Mouse (Mus musculus) 3134 (cell line): ENCODE data around the gene Slc22a23.

Experiments used
- DNase-seq: peaks from one replicate; pipeline ENCODE4 v3.0.0-alpha.2; 2011; ENCODE audit warnings: low spot score; ENCODE audit not compliant: insufficient read length; ENCODE audit errors: extremely low read depth

Gene Slc22a23

DNA sequence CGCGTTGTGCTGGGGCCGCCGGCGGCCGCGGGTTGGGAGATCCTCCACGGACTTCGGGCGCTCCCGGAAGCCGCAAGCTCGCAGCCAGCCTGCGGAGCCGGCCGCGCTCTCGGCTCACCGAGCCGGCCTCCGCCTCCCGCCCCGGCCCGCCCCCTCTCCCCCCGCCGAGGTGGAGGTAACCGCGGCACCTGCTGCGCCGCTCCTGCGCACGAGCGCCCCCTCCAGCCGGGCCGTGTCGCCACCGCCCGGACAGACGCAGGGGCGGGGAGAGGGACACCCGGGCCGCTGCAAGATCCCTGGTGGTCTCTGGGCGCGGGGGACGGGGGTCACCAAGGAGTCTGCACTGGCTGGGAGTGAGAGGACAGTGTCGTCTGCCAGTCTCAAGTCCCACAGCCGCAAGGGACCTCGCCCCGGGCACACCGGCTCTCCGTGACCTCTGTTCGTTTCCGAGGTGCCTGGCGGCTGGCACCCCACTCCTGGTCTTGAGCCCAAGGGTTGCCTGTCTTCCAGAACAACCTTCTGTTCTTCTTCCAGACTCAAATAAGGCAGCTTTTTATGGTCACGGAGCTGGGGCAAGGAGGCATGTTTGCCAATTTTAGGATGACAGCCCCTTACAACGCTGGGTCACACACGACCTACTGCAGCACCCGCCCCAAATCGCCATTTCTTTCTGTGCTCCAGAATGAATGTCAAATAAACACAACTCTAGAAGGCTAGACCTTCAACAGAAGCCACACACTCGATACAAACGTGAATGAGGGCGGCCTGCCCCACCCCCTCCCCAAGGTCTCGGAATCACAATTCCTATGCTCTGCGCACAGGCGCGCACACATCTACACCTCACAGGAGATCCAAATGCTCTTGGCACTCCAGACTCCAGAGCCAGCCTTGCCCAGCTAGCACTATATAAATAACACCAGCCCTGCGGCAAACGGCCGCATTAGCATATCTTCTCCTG lies at the start of gene Slc22a23:
Slc22a23 (minus strand) TSS at position 55 of the 958 bp plus-strand sequence.
- peak; percentile 79 for DNase-seq

DNA sequence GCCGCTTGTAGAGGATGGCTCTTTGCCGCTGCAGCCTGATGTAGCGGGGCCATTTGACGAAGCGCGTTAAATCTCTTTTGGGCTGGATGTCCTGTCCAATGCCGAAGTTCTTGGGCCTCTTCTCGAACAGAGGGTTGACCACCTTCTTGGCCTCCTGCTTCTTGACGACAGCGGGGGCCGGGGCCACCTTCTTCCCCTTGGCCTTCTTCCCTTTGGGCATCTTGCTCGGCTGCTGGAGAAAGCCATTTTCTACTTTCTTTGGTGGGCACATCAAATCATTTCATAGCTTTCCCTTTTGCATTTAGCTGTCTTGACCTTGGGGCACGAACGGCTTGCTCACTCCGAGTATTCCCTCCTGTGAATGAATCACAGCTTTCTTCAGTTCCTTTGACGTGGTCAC lies 49.3 kb upstream of the Slc22a23 start:
- DNase-seq = peak; percentile 16

DNA sequence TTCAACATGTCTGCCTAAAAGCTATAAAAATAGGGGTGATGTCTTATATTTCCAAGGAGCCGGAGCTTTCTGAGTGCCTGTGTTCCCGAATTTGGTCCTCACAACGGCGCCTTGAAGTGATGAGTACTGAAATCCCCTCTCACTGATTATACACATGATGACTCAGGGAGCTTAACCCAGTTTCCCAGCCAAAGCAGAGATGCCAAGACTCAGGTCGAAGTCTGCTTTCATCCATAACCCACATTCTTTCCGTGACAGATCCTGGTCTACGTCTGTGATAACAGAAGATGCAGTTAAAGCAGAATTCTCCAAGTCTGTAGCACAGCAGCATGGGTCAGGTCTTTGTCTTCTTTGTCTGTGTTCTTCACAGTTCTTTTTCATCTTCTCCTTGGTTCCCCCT lies 47.4 kb upstream of the Slc22a23 start:
- DNase-seq = no peak

DNA sequence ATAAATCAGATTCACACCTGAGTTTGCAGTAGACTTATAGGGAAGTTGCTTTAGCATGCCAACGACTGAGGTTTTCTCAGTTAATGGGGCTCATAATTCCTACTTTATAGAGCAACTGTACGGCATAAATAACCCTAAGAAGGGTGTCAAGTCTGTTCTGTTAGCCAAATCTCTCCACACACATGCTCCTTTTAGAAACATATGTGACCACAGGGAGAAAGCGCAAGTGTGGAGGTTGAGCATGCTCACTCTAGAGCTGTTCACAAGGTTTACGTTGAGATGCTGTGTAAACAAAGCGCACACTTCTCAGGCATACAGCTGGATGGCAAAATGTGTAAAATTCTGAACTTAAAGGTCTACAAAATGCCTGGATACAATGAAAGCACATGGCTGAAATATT lies 43.2 kb upstream of the Slc22a23 start:
- no peak for DNase-seq

DNA sequence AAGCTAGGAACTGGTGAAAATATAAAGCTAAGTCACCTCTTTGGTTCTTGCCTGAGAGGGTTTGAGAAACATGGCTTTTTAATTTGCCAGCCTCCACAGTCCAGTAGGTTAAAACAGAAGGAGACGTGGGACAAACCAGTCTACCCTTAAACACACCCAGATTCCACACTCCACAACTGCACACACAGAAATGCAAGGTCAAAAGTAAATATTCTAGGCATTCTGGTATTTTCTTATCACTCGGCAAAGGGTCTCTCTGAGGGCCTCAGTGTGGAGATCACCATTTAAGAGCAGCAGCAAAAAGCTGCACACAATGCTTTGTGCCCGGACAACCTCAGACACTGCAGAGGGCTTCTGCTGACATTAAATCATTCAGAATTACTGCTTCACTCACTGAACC lies 38.4 kb upstream of the Slc22a23 start:
- DNase-seq = no peak

DNA sequence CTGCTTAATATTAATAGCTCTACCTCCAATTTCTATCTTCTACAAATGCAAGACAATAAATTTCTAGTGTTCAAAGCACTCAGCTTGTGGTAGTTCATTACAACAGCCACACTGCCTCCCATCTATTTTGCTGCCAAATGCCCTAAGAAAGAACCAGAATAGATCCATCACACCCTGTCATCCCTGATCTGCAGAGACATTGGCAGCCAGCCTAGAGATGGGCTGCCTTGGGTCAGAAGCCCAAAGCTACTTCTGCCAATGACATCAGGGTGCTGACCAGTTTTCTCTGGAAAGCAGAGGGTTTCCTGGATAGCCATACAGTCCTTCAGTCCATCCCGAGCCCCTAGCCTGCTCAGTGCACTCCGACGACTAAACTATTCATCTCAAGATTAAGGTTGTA lies 33.9 kb upstream of the Slc22a23 start:
- DNase-seq = no peak

DNA sequence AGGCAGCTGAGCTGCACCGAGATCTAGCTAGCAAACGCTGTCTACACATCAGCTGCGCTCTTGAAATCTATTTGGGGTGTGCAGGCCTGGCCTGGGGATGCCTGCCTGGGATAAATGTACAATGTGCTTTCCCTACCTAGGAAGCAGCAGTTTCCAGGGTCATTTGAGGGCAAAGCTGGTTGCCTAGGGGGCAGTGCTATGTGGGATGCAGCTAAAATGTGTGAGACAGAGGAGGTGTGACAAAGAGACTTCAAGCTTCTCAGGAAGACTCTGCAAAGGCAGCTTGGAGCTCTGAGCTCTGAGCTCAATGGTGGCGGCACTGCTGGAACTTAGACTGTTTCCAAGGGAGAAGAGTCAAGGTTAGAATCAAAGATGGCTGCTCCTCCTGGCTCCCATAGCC lies 30.2 kb upstream of the Slc22a23 start:
- no peak for DNase-seq

DNA sequence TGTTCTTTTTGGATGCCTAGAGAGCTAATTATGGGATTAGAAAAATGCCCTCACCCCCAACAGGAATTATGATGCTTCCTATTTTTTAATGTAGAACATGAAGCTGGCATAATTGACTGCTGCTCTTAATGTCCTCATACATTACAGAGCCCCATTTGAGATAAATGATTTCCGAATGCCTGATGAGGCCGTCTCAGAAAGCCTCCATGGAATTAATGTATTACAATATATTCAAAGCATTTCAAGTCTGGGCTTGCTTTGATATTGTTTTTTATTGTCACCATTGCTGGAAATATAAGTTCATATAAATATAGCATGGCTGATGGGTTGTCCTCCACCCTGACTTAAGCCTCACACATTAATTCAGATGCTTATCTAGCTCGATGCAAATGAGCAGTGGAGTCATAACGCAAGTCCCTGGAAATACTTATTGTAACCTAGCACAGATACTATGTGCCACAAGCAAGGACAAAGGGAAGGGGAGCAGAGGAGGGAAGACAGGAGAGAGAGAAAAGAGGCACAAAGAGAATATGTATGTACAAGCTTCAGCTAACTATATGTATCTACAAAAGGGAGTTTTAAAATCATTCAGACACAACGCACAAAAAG lies 28.0 kb upstream of the Slc22a23 start:
- DNase-seq = no peak

DNA sequence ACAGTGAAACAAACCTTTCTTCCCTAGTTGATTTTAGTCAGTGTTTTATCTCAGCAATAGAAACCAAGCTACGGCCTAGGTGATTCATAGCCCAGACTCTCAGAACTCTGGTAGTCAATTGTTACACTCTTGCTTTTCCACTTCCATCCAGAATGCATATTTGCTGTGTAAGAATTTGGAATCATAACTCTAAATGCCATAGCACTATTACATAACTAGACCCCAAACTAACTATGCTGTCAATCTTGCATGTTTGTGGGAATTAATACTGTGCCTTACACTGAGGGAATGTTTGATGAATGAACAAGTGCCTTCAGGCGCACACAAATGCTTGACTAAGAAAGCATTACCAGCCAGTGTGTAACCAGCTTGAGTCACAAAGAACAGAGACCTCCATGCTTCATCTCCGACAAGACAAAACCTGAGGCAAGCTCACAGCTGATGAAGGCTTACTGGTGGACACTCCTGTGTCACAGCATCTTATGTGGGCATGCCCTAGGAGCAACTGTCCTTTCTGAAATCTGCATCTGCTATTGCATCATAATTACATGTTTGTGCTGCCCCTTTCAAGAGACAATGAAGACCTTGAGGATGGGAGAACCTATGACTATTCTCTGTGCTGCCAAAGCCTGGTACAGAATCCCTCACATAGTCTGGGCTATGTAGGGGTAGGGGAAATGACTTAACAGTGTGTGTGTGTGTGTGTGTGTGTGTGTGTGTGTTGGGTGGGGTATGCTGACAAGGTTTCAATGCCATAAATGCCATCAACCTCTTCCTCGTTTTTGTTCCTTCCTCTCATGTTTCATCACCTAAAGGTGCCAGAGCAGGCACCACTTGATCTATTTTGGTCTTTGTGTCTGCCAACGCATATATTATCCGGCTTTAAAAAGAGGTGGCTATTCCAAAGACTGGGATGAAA lies 27.2 kb upstream of the Slc22a23 start:
- DNase-seq = peak; percentile 68

DNA sequence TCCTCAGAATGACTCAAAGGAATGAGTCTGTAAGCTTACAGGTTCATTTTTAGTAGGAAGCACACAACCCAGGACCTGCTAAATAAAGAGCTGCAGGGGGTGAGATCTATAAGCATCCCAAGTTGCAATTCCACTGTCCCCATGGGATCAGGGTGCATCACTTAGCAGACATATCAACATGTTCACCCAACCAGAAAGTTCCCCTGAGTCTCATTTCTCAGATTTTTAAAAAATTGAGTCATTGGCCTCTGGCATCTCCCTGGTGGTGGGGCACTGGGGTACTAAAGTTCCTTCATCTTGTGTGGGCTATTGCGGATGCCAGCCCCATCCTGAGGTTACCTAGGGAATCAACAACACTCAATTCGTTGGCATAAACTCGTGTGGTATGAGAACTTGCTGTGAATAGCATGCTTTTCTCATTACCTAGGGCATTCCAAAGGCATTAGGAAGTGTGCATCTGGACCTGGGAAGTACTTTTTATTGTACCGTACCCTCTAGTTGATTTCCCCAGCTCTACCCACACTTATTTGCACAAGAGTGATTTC lies 25.4 kb upstream of the Slc22a23 start:
- peak; percentile 76 for DNase-seq

DNA sequence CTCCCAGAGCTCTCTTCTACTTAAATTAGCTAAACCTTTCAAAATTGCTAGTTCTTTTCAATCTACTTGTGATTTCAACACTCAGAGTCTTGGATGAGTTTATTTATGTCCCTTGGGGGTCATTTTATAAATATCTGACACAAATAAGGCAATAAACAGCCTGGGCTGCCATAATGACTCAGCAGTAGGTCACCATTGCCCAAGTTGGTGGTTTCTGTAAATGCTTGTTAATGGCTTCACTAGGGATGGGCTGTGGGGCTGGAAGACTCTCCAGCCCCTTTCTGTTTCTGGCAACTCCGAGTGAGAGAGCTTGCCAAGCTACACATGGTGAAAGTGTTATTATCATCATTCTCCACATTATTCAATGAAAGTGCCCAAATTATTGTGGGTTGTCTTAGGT lies 20.2 kb upstream of the Slc22a23 start:
- DNase-seq = peak; percentile 71

DNA sequence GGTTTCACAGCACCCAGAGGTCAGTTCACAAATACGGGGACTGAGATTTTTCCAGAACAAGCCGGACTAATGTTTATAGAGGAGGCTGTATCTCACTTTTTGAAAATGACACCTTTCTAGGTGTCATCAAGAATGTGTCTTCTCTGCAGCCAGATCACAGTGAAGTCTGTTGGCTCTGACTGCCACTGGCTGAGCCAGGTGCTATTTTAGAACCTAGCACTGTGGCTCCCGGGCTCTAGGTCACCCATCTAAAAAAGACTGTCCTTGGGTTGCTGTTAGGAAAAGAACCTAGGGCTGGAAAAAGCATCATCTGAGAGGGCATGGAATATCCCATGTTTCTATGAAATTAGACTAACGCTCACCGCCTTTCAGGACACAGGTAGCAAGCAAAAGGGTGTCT lies 10.7 kb upstream of the Slc22a23 start:
- no peak for DNase-seq

DNA sequence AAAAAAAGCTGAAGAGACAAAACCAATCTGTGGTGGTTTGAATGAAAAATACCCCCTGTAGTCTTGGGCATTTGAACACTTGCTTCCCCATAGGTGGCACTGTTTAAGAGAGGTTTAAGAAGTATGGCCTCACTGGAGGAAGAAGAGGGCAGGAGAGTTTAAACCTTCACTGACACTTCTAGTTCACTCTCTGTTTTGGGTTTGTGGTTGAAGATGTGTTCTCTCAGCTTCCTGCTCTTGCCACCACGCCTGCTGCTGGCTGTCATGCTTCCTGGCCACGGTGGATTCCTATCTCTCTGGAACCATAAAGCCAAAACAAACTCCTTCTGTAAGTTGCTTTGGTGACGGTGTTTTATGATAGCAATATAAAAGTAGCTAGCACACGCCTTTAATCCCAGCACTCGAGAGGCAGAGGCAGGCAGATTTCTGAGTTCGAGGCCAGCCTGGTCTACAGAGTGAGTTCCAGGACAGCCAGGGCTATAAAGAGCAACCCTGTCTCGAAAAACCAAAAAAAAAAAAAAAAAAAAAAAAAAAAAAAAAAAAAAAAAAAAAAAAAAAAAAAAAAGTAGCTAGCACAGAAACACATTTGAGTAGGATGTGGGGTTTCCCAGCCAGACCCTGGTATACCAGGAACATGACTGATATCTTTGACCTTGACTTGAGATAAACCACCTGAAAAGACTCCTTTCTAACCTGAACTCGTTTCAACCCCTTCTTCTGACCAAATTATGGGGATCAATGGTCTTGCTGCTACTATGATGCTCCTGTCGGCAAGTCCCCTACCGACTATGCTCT lies 10.0 kb upstream of the Slc22a23 start:
- DNase-seq = no peak

DNA sequence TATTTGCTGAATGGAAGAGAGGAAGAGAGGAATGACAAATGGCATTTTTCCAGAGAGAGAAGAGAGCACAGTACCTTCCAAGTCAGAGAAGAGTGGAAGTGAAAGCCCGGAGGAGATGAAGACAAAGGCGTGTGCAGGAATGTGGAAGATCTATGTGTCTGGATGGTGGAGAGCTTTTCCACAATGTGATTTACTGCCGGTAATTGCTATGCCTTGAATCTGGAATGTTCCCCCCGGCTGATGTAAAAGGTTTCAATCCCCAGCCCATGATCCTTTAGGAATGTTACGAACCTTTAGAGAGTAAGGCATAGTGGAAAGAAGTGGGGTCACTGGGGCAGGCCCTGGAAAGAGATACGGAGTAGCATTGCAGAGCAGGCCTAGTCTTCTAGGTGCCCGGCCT lies 8.3 kb upstream of the Slc22a23 start:
- DNase-seq = no peak

DNA sequence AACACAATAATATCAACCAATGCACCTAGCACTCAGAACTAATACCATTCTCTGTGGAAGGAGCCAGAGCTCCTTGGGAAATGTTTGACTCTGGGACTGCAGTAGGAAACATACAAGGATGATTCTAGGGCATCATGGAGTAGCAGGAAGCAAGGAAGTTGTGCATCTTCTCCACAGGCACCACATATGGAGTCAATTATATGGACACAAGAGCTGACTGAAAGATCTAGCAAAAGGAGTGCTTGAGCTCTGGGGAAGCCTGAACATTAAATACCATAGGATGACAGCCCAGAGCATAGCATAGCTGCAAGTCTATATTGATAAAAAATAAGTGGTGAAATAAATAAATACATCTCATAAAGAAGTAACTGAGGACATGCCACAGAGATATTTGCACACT lies 6.5 kb upstream of the Slc22a23 start:
- no peak for DNase-seq

DNA sequence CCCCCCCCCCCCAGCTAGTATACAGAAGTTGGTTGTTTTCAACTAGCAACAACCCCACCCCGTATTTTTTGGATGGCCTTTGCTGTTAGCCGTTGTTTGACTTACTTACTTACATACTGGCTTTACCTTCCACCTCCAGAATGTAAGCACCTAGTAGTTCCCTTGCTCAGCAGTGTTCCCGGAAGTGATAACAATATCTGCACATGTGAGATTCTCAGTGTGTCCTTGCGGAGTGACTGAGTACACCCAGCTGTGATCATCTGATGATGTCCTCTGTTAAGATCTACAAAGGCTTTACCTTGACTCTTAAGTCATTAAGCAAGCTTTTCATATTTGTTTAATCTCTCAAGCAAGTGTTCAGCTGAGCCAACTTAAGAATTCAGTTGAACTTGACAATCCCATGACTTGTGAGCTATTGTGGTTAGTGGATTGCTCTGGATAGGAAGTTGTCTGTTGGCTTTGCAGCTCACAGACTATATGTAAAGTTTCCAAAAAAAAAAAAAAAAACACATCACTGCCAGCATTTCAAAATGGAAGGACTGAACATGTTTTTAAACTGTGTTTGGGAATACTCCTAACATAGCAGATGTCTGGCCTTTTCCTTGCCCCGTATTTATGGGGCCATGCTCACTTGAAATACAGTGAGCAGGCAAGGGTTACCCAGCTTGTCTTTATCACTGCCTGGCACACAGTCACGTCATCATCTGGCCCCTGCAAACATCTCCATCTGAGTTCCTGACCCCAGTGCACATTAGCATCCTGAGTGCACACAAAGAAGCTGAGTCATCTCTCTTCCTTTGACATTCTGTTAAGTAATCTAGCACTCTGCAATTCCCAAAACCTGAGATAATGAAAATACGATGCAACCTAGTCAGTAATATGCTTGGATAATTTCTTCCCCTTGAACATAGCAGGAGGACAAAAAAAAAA lies 3.2 kb upstream of the Slc22a23 start:
- no peak for DNase-seq

DNA sequence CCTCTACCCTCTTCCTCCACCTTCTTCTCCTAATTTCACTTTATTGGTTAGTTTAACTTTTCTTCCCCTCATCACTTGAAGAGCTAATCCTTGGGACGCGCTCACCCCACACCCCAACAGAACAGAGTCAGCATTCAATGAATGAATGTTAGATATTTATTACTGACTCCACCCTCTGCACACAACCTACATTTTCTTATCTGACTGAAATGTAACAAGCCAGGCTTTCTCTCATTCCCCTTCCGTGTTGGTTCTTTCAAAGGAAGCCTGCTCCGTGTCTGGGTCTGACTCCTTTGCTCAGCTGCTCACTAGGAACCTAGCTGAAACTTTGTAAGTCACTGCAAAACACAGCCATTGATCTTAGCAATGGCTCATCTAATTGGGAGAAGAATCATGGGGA lies 1.8 kb upstream of the Slc22a23 start:
- no peak for DNase-seq

DNA sequence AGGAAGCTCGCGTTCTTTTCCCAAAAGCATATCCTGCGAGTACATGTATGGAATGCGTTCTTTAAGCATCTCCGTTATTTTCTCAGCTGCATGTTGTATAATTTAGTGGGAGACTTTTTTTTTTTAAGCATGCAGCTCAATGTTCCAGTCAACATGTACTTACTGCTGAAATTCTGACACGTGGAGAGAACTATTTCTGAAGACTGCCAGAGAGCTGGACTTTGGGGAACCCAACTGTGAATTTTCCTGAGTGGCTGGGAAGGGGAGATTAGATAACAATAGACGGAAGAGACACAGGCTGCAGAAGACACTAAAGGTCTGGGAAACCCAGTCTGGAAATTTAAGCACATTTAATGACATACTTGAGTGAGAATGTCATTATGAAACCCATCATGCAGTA lies 1.3 kb upstream of the Slc22a23 start:
- DNase-seq = no peak
